Mouse (Mus musculus) mouse trophoblast stem cell (cell line): ENCODE measurements around the gene Slc36a2.

Experiments
- in situ Hi-C, 2 experiments: fragments of 300-500 bp; cut with MseI, MboI; formaldehyde crosslinking; loops; 2 replicates in 1 of 2; 3 replicates in 1 of 2; pipeline ENCODE4 v1.15.1; 2025

Gene Slc36a2

GRCm38 (mm10) chr11:55184246-55184645 lies 631 bp downstream of the Slc36a2 start:
- in situ Hi-C loops, result no loop called here

GRCm38 (mm10) chr11:55183124-55183523 lies 1.8 kb downstream of the Slc36a2 start:
- in situ Hi-C loops, result no loop called here

- in situ Hi-C loops, result no loop called here
These were observed 5.0 kb downstream of the Slc36a2 start for GRCm38 (mm10) chr11:55179856-55180255.

GRCm38 (mm10) chr11:55178830-55179229 lies 6.0 kb downstream of the Slc36a2 start:
- in situ Hi-C loops, result no loop called here

DNA sequence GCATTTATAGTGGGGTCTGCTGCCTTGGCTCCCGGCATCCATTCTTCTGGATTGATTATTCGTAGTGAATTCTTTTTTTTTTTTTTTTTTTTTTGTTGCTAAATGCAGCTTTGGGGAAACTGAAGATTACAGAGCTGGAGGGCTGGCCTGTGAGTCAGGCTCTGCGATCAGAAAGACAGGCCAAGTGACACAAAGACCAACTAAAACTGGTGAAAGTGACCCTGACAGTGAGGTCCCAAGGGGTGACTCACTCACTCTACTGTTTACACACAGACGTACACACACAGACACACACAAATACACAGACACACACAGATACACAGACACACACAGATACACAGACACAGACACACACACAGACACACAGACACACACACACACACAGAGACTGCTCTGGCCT lies 14.4 kb downstream of the Slc36a2 start:
- in situ Hi-C loops, result no loop called here

GRCm38 (mm10) chr11:55168914-55169313 lies 16.0 kb downstream of the Slc36a2 start:
- in situ Hi-C loops, result no loop called here

DNA sequence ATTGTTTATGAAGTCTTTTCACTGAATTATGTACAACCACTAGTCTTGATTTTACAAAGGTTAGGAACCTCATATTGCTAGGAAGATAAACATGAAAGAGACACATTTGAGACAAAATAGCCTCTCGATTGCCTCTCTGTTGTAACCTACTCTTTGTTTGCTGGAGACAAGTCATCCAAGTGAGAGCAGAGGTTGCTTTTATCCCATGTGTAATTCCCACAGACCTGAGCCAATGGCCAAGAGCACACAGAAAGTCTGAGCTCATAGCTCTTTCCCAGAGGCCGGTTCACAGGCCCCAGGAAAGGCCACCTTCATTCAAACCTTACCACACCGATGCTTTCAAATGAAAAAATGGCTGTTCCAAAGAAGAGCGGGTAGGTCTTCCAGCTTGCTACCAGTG lies 16.4 kb downstream of the Slc36a2 start:
- in situ Hi-C loops, result no loop called here

GRCm38 (mm10) chr11:55165748-55166147 lies 19.1 kb downstream of the Slc36a2 start:
- in situ Hi-C loops, result no loop called here

DNA sequence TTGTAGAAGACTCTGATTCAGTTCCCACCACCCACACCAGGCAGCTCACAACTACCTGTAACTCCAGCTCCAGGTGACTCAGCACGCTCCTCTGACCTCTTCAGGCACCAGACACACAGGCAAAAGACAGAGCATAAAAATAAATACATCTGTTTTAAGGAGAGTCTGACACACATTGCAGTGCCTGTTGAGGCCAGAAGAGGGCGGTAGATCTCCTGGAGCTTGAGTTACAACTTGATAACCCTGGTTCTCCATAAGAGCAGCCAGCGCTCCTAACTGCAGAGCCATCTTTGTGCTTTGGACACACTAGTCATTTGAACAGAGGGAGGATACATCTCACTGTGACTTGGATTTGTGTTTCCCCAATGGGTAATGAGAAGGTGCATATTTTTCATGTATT lies 20.2 kb downstream of the Slc36a2 start:
- in situ Hi-C loops, result no loop called here

DNA sequence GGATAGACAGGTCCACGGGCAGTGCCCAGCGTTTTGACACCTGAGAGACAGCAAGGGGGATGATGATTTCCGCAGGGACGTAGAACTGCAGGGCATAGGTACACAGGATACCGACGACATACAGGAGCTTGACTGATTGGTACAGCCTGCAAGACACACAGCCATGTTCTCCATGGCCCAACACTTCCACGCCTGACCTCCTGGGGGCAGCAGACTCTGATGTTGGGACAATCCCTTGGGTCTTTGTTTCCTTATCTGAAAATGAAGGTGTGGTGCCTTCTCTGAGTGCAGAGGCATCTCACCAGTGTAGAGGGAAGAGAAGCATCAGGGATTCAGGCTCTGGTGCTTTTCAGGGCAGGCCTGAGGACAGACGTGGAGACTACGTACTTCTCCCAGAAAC lies 22.2 kb downstream of the Slc36a2 start:
- in situ Hi-C loops, result no loop called here

DNA sequence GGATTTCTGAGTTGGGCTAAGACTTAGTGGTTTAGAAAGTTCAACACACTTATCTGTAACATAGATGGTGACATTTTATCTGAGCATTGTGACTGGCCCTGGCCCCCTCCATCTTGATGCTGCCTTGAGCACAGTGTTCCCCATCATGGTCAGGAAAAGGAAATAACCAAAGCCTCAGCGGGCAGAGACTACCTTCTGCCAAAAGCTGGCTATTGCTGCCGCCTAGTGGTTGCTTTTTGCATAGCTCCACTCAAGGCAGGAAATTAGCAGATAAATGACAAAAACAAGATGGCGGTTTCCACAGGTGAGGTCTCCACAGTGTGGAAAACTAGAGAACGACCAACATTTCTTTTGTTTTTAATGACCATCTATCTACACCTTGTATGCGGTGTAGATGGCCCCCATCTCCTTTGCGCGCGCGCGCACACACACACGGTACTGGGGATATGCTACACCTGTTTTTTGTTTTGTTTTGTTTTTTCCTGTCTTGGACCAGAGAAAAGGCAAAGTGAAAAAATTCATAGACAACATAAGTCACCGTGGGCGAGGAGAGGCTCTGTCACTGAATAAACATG lies 26.0 kb downstream of the Slc36a2 start:
- in situ Hi-C loops, result loop anchor here in 1 of 2 experiments (5.0 kb wide), 2 partner anchors 57 to 117 kb away; no protein-coding TSS in a partner anchor

DNA sequence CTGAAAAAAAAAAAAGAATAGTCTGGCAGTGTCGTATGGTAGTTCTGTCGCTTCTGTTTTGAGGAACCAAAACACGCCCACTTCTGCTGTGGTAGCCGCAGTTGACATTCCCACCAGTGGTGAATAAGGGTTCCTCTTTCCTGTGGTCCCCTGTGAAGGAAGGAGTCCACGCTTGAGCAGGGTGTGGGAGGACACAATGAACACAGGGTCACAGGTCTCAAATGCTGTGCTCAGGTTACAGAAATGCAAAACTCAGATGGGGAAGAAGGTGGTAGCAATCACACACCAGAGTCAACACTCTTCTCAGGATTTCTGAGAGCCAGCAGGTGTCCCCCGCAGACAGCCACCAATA lies 29.8 kb downstream of the Slc36a2 start:
- in situ Hi-C loops, result loop anchor here in 1 of 2 experiments (5.0 kb wide), 2 partner anchors 53 to 113 kb away; no protein-coding TSS in a partner anchor

- in situ Hi-C loops, result loop anchor here in 1 of 2 experiments (5.0 kb wide), 2 partner anchors 52 to 112 kb away; no protein-coding TSS in a partner anchor
These were observed 30.3 kb downstream of the Slc36a2 start for GRCm38 (mm10) chr11:55154398-55155069.

DNA sequence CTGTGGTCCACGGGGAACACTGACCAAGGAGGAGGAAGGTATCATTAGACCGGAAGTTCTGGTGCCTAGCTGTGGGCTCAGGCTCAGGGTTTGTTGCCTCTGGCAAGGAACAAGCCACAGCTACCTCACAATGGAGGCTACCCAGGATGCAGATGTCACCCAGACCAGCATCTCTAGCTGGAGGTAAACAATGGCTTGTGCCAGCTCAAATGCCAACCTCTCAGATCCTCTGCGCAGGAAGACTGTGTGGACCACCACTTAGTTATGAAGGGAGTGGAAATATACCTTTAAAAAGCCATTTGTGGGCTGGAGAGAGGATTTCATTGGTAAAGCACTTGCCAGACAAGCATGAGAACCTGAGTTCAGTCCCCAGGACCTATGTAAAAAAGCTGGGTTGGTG lies 33.3 kb downstream of the Slc36a2 start, which contains the start of gene Slc36a3:
Slc36a3 (minus strand) TSS at position 101 of the 400 bp plus-strand sequence.
- in situ Hi-C loops, result no loop called here

- in situ Hi-C loops, result no loop called here
These were observed 36.4 kb downstream of the Slc36a2 start for GRCm38 (mm10) chr11:55148461-55148860.

- in situ Hi-C loops, result no loop called here
These were observed 37.5 kb downstream of the Slc36a2 start for GRCm38 (mm10) chr11:55147423-55147822.

DNA sequence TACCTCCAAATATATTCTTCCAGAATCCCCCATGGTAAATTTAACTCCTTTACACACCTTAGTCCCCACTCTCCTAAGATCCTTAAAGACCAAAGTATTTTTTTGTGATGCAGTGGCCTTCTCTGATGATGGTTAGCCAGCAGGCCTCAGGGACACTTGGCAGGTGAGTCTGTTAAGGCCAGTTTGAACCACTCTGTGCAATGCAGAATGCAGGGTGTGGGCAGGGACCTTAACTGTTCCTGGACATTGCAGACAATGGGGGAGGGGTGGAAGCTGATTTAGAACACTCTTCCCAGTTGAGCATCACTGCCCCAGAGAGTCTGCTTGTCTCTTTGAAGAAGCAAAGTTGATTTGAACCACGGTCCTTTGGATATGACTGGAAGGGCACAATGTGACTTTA lies 38.0 kb downstream of the Slc36a2 start:
- in situ Hi-C loops, result no loop called here

DNA sequence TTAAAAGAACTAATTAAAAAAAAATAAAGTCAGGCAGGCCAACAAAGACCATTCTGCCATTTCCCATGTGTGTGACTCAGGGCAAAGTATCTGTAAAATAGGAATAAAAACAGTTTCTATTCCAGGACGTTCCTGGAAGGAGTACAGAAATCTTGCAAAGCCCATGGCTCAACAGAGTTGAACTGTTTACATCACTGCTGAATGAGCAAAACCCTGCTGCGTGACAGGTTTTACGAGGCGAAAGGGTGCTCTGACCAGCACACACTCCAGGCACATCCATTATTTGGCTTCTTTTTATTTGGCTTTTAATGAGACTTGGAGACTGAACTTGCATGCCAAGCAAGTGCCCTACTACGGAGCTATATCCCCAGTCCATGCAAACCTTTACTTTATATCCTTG lies 40.9 kb downstream of the Slc36a2 start:
- in situ Hi-C loops, result no loop called here

GRCm38 (mm10) chr11:55141502-55141901 lies 43.4 kb downstream of the Slc36a2 start:
- in situ Hi-C loops, result no loop called here

DNA sequence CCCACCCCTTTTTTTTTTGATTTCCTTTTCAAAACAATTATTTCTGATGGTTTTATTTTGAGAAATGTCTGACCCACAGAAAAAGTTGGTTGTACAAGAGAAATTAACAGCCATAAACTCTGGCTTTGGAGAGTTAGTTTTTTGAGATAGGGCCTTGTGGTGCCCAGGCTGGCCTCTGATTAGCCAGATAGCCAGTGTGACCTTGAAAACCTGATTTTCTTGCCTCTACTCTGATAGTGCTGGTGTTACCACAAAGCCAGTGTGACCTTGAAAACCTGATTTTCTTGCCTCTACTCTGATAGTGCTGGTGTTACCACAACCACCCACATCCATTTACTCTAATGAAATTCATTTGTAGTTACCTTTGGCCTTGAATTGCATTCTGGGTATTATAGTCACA lies 47.2 kb downstream of the Slc36a2 start:
- in situ Hi-C loops, result no loop called here

- in situ Hi-C loops, result no loop called here
These were observed 47.9 kb downstream of the Slc36a2 start for GRCm38 (mm10) chr11:55136770-55137547.

DNA sequence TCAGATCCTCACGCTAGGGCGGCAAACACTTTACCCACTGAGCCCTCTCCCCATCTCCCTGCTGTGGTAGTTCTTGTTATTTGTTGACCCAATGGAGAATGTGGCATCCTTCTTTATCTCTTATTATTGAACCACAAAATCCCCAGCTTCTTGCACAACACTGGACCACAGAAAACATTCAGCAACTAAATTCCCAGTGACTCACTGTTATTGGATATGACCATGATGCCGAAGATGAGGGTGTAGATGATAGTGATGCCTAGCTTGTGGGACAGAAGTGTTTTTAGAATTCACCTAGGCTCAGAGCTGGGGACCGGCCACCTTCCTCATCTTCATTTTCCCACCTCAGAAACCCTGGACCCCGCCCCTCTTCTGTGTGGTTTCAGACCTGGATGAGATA lies 50.0 kb downstream of the Slc36a2 start:
- in situ Hi-C loops, result no loop called here

DNA sequence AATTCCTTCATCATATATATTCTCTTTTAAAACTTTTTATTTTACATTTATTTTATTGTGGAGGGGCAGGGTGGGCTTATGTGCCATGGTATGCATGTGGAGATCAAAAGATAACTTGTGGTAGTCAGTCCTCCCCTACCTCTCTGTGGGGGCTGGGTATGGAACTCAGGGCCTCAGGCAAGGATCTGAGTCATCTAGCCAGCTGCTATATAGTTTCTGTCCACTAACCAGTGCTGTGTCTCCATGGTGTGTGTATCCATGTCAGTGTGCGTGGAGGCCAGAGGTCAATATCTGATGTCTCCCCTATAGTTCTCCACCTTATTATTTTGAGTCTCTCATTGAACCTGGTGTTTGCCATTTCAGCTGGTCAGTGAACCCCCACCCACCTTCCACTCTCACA lies 50.5 kb downstream of the Slc36a2 start:
- in situ Hi-C loops, result no loop called here
